Mouse (Mus musculus) gastrocnemius, postnatal 36 days (tissue): ENCODE data around the gene Crebrf. TPM values are rescaled to one million over a fixed set of nuclear protein-coding genes. Genes with fewer than 3 reads are reported as not detected.

Experiments
- DNase-seq, 2 experiments: peaks; one replicate each; pipeline ENCODE4 v3.0.0; 2022
- intact Hi-C: fragments of 180-260 bp; cut with DNase I; formaldehyde crosslinking; loops from one replicate; pipeline ENCODE4 v1.15.1; 2025
- total RNA-seq, 2 experiments: library from RNA; stranded (reverse); gene quantifications; 2 replicates each; pipeline ENCODE4 v1.2.3; 2021

The Crebrf gene
- total RNA-seq, 2 experiments from 2014 or later: 20.9 to 34.0 TPM

DNA sequence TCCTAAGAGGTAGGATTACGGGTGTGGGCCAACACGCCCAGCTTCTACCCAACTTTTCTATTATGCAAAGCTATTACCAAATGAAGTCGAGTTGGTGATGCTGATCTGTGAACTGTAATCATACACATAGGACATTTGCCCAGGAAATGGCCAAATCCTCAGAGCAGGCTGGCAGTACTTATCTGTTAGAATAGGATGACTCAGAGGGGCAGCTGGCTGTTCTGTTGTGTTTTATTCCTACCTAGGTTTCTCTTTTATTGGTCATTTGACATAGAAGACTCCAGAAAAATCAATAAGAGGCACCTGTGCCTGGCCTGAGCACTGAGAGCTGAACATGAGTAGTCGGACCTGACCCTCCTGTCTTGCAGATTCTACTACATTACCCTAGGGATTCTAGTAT is 12.8 kb upstream of the Crebrf start:
- intact Hi-C loops: no loop called here
- DNase-seq: no peak

- DNase-seq: no peak
- intact Hi-C loops: no loop called here
Measured at GRCm38 (mm10) chr17:26703671-26704070, 11.8 kb upstream of the Crebrf start.

- no peak for DNase-seq
Measured at GRCm38 (mm10) chr17:26705463-26706359, 9.7 kb upstream of the Crebrf start.

GRCm38 (mm10) chr17:26707066-26707465 is 8.4 kb upstream of the Crebrf start:
- no peak for DNase-seq
- intact Hi-C loops: no loop called here

More at GRCm38 (mm10) chr17:26705463-26706359, 9.7 kb upstream of the Crebrf start:
- intact Hi-C loops: no loop called here

DNA sequence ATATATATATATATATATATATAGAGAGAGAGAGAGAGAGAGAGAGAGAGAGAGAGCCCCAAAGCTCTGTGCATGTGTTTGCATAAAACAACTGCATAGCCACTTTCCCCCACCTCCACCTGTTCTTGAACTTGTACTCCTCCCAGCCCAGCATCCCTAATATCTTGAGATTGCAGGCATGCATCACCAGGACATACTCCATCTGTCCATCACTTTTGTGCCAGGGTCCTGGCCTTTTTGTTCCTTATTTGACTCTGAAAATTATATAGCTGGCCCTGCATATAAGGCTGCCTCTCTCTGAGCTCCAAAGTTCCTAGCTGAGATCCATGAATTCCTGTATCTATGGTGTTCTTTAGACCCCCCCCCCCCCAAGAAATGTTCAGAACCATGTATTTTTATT is 7.0 kb upstream of the Crebrf start:
- intact Hi-C loops: no loop called here
- DNase-seq: peak in 1 of 2 experiments; percentile 1

- intact Hi-C loops: no loop called here
- DNase-seq: peak in 1 of 2 experiments; percentile 7
Measured at GRCm38 (mm10) chr17:26708993-26709590, 6.4 kb upstream of the Crebrf start.

DNA sequence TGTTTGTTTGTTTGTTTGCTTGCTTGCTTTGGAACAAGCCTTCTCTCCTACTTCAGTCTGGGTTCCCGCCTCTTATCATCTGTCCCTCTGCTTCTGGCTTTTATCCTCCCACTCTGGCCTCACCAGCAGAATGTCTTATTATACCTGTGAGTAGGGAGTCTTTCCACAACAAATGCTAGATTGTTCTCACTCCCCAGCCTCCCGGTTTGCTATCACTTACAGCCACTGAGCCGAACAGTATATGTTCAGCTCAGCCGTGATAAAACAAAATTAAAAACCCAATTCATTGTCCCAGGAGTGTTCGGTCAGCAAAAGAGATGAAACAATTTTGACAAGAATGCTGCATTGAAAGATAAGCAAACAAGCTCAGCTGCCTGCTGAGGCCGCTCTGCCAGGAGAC is 5.4 kb upstream of the Crebrf start:
- DNase-seq: no peak
- intact Hi-C loops: loop anchor here (5.0 kb wide), 1 partner anchor 33 kb away; no protein-coding TSS in a partner anchor

DNA sequence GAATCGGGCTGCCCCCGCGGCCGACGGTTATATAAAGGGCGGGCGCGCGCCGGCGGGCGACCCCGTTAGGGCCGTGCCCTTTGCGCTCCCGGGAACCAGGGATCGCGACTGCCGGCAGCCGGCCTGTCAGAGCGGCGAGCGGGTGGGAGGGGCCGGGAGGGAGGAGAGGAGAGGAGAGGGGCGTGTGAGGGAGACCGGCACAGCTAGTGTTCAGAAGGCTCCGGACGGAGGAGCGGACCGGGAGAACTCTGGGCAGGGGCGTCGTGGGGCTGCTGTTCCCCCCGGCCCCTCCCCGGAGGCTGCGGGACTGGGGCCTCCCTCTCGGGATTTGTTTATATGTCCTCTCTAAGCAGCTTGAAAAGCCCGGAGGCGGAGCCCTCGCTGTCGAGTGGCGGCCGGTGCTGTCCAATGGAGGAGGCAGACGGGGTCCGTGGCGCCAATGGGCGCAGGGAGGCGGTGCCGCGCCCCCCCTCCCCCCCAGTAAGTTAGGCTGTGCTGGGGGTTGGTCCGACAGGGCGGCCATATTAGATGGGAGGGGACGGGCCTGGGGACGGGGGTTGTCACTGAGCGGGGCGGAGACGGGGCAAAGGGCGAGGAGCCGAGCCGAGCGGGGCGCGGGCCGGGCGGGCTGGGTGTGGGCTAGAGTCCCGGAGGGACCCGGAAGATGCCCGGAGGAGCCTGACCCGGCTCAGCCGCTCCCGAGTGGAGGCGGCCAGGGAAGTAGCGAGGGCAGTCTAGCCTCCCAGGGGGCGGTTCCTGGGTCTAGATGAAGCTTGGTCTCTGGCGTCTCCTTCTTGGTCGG is 667 bp downstream of the Crebrf start:
- intact Hi-C loops: no loop called here
- DNase-seq: peak; percentile 91 to 92

DNA sequence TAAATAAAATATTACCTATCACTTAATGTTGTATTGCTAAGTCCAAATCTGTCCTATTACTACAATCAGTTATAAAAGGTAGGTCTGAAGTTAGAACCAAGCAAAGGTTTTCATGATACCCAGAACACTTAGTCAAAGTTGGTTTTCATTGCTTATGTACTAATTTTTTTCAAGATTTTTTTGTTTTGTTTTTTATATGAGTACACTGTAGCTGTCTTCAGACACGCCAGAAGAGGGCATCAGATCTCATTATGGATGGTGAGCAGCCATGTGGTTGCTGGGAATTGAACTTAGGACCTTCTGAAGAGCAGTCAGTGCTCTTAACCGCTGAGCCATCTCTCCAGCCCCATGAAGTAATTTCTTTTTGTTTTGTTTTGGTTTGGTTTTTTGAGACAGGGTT is 2.4 kb downstream of the Crebrf start:
- intact Hi-C loops: loop anchor here (2.0 kb wide), 1 partner anchor 57 kb away; no protein-coding TSS in a partner anchor
- no peak for DNase-seq

- intact Hi-C loops: loop anchor here (2.0 kb wide), 1 partner anchor 59 kb away; no protein-coding TSS in a partner anchor
- DNase-seq: no peak
Measured at GRCm38 (mm10) chr17:26719405-26719804, 4.0 kb downstream of the Crebrf start.

DNA sequence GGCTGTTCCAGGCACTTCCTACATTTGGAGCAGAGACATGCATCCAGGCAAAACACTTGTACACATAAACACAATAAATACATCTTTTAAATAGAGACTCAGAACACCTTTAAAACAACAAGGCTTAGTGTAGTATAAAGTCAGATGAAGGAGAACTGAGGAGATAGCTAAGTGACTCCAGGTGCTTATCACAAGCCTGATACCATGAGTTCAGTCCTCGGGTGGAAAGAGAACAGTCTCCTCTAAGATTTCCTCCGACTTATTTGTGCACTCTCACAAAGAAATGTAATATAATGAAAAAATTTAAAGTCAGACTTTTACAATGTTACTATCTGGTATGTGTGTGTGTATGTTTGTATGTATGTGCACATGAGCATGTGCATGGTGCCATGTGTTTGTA is 6.4 kb downstream of the Crebrf start:
- no peak for DNase-seq
- intact Hi-C loops: no loop called here

DNA sequence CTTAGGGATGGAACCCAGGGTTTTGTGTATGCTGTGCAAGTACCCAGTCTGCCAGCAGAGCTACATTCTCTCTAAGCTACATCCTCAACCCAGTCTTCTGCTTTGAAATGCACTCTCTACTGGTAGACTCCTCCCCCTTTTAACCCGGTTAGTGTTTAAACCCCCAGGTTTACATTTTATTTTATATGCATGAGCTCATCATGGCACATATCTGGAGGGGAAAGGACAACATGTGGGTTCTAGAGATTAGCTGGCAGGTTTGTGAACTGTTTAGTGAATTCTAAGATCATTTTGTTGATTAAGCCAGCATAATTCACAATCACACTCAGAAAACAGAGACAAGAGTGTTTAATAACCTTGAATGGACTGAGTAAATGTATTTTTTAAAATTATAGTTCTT is 9.3 kb downstream of the Crebrf start:
- intact Hi-C loops: no loop called here

GRCm38 (mm10) chr17:26726674-26727073 is 11.2 kb downstream of the Crebrf start:
- intact Hi-C loops: no loop called here
- DNase-seq: no peak

More for the DNA sequence above, 9.3 kb downstream of the Crebrf start:
- no peak for DNase-seq

DNA sequence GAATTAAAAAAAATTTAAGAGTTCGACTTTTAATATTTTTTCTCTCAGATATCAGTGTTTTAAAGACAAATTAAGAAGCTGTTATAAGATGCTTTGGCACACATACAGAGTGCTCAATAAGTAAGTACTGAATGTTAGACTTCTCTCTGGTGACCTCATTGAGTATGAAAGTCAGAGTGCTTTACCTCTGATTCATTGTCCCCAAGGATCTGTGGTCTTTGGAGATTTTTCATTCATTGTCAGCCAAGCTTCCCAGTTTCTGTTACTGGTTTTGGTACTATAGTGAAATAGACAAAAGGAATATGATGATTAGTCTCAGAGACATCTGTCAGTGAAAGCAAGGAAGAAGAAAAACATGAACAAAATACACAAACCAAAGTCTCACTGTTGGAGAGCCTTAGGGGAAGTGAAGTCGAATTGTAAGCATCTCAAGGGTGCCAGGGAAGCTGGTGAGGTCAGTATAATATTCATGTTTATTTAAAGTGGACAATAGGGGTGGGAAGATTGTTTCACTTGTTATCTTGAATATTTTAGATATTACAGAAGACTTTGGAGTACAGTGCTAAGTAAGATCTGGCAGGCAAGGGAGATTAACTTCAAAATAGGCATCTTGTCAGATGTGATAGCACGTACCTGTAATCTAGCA is 11.8 kb downstream of the Crebrf start:
- DNase-seq: no peak

DNA sequence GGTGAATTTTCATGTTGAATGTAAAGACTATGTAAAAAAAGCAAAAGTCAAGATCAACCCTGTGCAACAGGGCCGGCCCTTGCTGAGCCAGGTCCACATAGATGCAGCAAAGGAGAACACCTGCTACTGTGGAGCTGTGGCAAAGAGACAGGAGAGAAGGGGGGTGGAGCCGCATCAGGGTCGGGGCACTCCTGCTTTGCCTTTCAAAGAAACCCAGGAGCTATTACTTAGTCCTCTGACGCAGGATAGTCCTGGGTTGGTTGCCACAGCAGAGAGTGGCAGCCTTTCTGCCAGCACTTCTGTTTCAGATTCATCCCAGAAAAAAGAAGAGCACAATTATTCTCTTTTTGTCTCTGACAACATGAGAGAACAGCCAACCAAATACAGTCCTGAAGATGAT is 27.1 kb downstream of the Crebrf start:
- intact Hi-C loops: no loop called here
- no peak for DNase-seq

More for the DNA sequence above, 11.8 kb downstream of the Crebrf start:
- intact Hi-C loops: no loop called here

- intact Hi-C loops: no loop called here
- no peak for DNase-seq
Measured at GRCm38 (mm10) chr17:26743294-26743693, 27.8 kb downstream of the Crebrf start.

DNA sequence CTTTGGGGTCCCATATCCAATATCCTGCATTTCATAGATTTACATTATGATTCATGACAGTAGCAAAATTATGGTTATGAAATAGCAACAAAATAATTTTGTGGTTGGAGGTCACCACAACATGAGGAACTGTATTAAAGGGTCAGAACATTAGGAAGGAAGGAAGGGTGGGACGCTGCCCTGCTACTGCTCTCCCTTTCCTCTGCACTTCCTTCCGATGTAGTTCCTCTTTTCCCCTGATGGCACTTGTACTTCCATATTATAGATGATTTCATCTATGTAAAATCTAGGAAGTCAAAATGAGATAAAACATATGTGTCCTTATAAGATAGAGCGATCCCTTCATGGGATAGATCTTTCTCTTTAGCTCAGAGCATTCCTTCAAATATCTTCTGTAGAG is 34.5 kb downstream of the Crebrf start:
- intact Hi-C loops: no loop called here
- DNase-seq: no peak

DNA sequence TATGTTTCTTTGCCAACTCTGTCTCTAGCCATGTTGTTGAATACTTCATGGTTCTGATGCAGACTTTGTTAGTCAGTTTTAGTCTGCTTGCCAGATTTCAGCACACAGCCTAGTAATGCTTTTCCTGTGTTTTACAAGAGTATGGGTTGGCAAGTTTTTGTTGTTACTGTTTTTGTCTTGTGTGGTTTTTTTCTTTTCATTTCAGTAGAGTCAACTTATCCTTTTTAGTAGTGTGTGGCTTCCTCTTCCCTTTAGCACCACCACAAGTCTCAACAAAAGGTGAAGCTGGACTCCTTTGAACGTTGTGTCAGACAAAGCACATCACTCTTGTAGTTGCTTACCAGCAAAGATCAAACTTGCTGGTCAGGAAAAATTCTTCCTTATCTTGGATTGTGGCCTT is 36.8 kb downstream of the Crebrf start:
- intact Hi-C loops: no loop called here
- no peak for DNase-seq

DNA sequence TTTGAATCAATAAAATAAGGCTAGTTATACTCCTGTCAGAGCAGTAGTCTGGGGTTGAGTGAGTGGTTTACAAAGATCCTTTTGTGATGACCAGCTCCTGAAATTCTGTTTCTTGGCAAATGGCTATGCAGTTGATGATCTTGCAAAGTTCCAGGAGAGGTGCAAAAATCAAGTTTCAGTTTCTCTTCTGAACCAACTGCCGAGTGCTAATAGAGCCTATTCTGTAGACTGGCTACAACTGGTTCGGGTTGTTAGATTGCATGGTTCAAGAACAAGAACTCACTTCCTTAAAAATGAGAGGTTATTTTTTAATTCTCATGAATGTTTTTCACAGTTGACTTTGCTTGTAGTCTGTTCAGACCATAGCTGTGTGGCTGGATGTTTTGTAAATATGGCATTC is 38.0 kb downstream of the Crebrf start:
- intact Hi-C loops: no loop called here
- DNase-seq: no peak

GRCm38 (mm10) chr17:26767100-26767753 is 51.8 kb downstream of the Crebrf start:
- intact Hi-C loops: no loop called here
- DNase-seq: no peak
